Mouse (Mus musculus) neural tube, embryonic 14.5 days (tissue): ENCODE measurements around the gene Mthfr. TPM values are rescaled to one million over a fixed set of nuclear protein-coding genes. Genes with fewer than 3 reads are reported as not detected.
A peak's percentile ranks its signal among the peaks of the same experiment; 100 is the strongest.

Source experiments
- ATAC-seq: fragments of 200-750 bp; cut with Nextera tagmentation; 2 replicates; pipeline ENCODE4 v1.8.0; 2017; ENCODE audit warnings: low read depth, mild to moderate bottlenecking, moderate TSS enrichment, moderate library complexity
- H3K27ac ChIP-seq: fragments of 300-500 bp; sonication (generic); 2 replicates; pipeline ENCODE4 v1.5.1; 2014; ENCODE audit warnings: low read depth, mild to moderate bottlenecking, control low read depth, low read length, moderate library complexity, mixed read lengths
- H3K27me3 ChIP-seq: fragments of 300-500 bp; sonication (generic); 2 replicates; pipeline ENCODE4 v1.6.1; 2014; ENCODE audit warnings: low read length; ENCODE audit not compliant: control insufficient read depth, insufficient read depth
- H3K36me3 ChIP-seq: fragments of 300-500 bp; sonication (generic); 2 replicates; pipeline ENCODE4 v1.6.1; 2014; ENCODE audit warnings: low read length, mixed read lengths; ENCODE audit not compliant: control insufficient read depth, insufficient read depth
- H3K4me1 ChIP-seq: fragments of 300-500 bp; sonication (generic); 2 replicates; pipeline ENCODE4 v1.6.1; 2014; ENCODE audit warnings: low read length; ENCODE audit not compliant: control insufficient read depth, insufficient read depth
- H3K4me2 ChIP-seq: fragments of 300-500 bp; sonication (generic); 2 replicates; pipeline ENCODE4 v1.6.1; 2014; ENCODE audit warnings: mild to moderate bottlenecking, low read depth, low read length, control low read depth
- H3K4me3 ChIP-seq: fragments of 300-500 bp; sonication (generic); 2 replicates; pipeline ENCODE4 v1.5.1; 2014; ENCODE audit warnings: low read depth, low read length, control low read depth, mixed read lengths
- H3K9ac ChIP-seq: fragments of 300-500 bp; sonication (generic); replicated peaks from 2 replicates; pipeline ENCODE4 v1.6.1; 2014; ENCODE audit warnings: low read depth, mild to moderate bottlenecking, control low read depth, low read length, mixed read lengths
- H3K9me3 ChIP-seq: fragments of 300-500 bp; sonication (generic); 2 replicates; pipeline ENCODE4 v1.6.1; 2016; ENCODE audit warnings: low read length; ENCODE audit not compliant: control insufficient read depth
- WGBS: fragments of 180-500 bp; shearing (Covaris S2); extraction: QIAGEN DNeasy Blood & Tissue Kit; methylation state at CpG from one replicate; pipeline ENCODE4 v1.1.7; 2014; 5-methylcytosine and 5-hydroxymethylcytosine counted together
- polyA plus RNA-seq: library from polyadenylated mRNA; unstranded; fragments of >200 nt; fragmentation: Nextera tagmentation; extraction: Ambion mirVana; gene quantifications from 2 replicates; pipeline ENCODE4 v1.2.1, GENCODE M21; 2014

Mthfr gene
- polyA plus RNA-seq, 1 experiment from 2014 or later = 16.5 TPM

DNA sequence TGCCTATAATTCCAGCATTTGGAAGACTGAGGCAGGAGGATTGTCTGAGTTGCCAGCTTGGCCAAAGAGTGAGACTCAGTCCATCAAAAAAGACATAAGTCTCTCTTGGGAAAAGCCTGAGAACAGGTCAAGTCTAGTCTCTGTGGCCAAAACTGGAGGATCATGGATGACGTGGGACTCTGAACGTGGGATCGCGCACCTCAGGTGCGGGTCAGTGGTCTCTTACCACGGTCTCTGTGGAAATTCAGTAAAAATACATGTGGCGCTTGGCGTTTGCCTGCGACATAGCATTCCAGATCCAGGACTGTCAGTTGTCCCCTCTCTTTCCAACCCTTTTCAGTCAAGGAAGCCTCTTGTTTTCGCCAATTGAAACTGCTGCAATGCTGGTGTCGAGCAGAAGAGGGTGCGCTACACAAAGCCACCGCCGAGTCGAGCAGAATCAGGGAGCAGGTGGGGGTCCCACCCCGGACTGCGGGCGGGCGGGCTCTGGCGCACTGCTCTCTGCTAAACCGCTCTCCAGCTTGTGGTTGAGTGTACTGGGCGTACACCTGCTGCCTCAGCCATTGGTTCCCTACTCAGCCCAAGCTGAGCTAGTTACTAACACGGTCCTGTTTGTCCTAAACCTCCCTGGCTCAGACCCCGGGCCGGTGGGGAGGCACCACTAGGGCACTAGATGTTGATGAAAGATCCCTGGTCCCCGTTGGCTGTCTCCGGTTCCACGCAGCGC lies 63.1 kb downstream of the Mthfr start:
- WGBS = 15% methylated on average over 29 of the region's 29 CpGs
- peak; percentile 89 for ATAC-seq
- peak overlapping the region; percentile 69 for H3K27ac ChIP-seq
- H3K27me3 ChIP-seq = no peaks in the 10 kb centered on the region
- H3K4me1 ChIP-seq = peaks cover 4% of the 10 kb centered on the region; the same call in 1 of the 2 replicates
- no peak overlapping the region for H3K4me3 ChIP-seq
- peaks cover 13% of the 10 kb centered on the region; the same call in 1 of the 2 replicates for H3K36me3 ChIP-seq
- no peaks in the 10 kb centered on the region for H3K9me3 ChIP-seq
- peak overlapping the region; percentile 42 for H3K4me2 ChIP-seq
- peak overlapping the region; percentile 28; the same call in 1 of the 2 replicates for H3K9ac ChIP-seq

DNA sequence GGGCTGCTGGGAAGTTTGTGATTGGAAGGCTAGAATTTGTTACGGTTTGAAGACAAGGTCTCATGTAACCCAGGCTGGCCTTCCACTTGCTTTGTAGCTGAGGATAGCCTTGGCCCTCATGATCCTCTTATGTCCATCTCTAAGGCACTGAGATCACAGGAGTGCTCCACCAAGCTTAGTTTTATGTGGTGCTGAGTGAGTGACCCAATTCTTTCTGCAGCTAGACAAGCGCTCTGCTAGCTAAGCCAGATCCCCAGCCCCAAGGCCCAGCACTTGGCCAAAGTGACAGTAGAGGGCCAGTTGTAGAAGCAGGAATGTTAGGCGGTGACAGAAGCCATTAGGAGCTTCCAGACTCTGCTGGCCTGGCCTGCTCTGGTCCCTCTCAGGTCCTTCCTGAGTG lies 65.3 kb downstream of the Mthfr start:
- no peak for ATAC-seq
- 92% methylated on average over 3 of the region's 3 CpGs for WGBS
- Histone ChIP-seq H3K4me3 (no peak overlapping the region), H3K36me3 (peaks cover 17% of the 10 kb centered on the region), H3K27me3 (no peaks in the 10 kb centered on the region), H3K4me1 (peaks cover 6% of the 10 kb centered on the region; the same call in 1 of the 2 replicates), H3K27ac (no peak overlapping the region), H3K9ac (no peak overlapping the region), H3K4me2 (no peak overlapping the region), H3K9me3 (no peaks in the 10 kb centered on the region)

DNA sequence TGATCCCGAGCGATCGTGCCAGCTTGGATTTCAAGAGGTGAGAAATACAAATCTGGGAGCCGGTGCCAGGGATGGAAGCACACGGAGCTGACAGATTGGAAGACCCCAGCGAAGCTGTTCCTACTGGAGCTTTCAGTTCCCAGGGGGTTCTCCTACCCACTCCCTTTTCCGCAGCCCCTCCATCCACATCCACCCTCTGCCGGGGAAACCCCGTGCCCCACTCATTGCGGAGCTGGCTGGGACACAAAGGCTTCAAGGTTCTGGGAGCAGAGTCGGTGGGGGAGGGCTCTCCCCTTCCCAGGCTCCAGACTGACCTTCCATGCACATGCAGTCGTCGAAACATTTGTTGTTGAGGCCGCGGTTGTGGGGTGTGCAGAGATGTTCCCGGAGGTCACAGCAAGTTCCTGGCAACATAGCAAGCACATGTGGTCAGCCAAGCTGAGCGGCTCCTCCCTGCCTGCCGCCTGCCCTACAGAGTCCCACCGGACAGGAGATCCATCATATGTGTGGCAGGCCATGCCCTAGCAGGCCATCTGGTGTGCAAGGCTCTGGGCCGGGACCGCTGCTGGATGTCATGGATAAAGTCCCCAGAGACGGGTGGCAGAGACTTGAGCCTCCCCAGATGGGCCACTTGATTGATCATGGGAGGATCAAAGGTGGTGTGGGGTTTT lies 68.9 kb downstream of the Mthfr start:
- WGBS = 42% methylated on average over 22 of the region's 22 CpGs
- ATAC-seq = peak; percentile 60; the same call in 1 of the 2 replicates
- H3K9ac ChIP-seq = 0 out of 2 replicates have a peak overlapping the region, but pooled peaks have one; percentile 13
- no peaks in the 10 kb centered on the region for H3K9me3 ChIP-seq
- no peak overlapping the region for H3K4me2 ChIP-seq
- H3K27ac ChIP-seq = 0 out of 2 replicates have a peak overlapping the region, but pooled peaks have one; percentile 28
- peaks cover 2% of the 10 kb centered on the region; the same call in 1 of the 2 replicates for H3K4me1 ChIP-seq
- no peak overlapping the region for H3K4me3 ChIP-seq
- no peaks in the 10 kb centered on the region for H3K27me3 ChIP-seq
- peaks cover 12% of the 10 kb centered on the region; the same call in 1 of the 2 replicates for H3K36me3 ChIP-seq

DNA sequence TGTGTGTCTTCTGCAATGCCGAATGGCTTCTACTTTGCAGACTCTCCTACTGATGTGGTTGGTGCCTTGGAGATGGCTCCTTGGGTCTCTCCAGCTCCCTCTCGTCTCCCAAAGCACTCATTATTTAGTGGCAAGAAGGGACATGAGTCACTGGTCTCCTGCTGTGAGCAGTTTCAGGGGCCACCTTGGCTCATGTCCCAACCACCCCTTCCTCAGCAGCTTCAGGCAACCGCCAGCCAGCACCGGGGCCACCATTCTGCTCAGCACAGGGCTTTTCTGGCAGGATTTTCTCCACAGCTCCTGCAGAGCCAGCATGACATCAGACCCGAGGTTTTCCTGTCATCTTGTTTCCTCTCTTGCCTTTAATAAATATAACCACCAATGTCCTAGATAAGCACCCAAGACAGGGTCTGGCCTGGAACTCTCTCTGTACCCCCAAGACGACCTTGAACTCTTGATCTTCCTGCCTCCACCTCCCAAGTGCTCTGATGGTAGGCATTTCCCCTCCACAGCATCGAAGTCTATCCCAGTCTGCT lies 69.8 kb downstream of the Mthfr start:
- Histone ChIP-seq H3K4me1 (peaks cover 2% of the 10 kb centered on the region; the same call in 1 of the 2 replicates), H3K9ac (no peak overlapping the region), H3K9me3 (no peaks in the 10 kb centered on the region), H3K4me3 (no peak overlapping the region), H3K27me3 (no peaks in the 10 kb centered on the region), H3K36me3 (peaks cover 12% of the 10 kb centered on the region; the same call in 1 of the 2 replicates), H3K27ac (no peak overlapping the region), H3K4me2 (no peak overlapping the region)
- 54% methylated on average over 7 of the region's 7 CpGs for WGBS
- ATAC-seq = no peak

Other genes with a start within 250 kb of the Mthfr start
- 4.3 and 5.3 TPM in 2 replicates for gene Zfp984, start 229.3 kb upstream of the Mthfr start, polyA plus RNA-seq
- gene Zfp933, start 190.7 kb upstream of the Mthfr start, polyA plus RNA-seq = 6.6 and 9.6 TPM in 2 replicates
- gene Miip, start 170.3 kb upstream of the Mthfr start, polyA plus RNA-seq = 22.8 and 29.0 TPM in 2 replicates
- gene Fv1, start 170.1 kb upstream of the Mthfr start, polyA plus RNA-seq = 7.4 and 13.8 TPM in 2 replicates
- gene Mfn2, start 134.4 kb upstream of the Mthfr start, polyA plus RNA-seq = 72.1 and 94.4 TPM in 2 replicates
- 15.6 and 29.7 TPM in 2 replicates for gene Plod1, start 102.3 kb upstream of the Mthfr start, polyA plus RNA-seq
- 14.9 and 17.4 TPM in 2 replicates for gene 2510039O18Rik, start 98.2 kb upstream of the Mthfr start, polyA plus RNA-seq
- 0.36 and 0.55 TPM in 2 replicates for gene Nppb, start 53.3 kb upstream of the Mthfr start, polyA plus RNA-seq
- gene Nppa, start 38.4 kb upstream of the Mthfr start, polyA plus RNA-seq = 2.4 and 2.6 TPM in 2 replicates
- gene Clcn6, start 256 bp upstream of the Mthfr start, polyA plus RNA-seq = 25.8 and 30.6 TPM in 2 replicates
- 2.6 and 5.5 TPM in 2 replicates for gene Agtrap, start 49.0 kb downstream of the Mthfr start, polyA plus RNA-seq
- 114 and 127 TPM in 2 replicates for gene Mad2l2, start 91.3 kb downstream of the Mthfr start, polyA plus RNA-seq
- gene Draxin, start 91.6 kb downstream of the Mthfr start, polyA plus RNA-seq = 13.2 and 13.8 TPM in 2 replicates
- 18.0 and 19.7 TPM in 2 replicates for gene Fbxo6, start 113.1 kb downstream of the Mthfr start, polyA plus RNA-seq
- 99.4 and 116 TPM in 2 replicates for gene Fbxo44, start 121.4 kb downstream of the Mthfr start, polyA plus RNA-seq
- gene Fbxo2, start 121.5 kb downstream of the Mthfr start, polyA plus RNA-seq = 7.4 and 10.4 TPM in 2 replicates
- 19.5 and 19.9 TPM in 2 replicates for gene Disp3, start 248.9 kb downstream of the Mthfr start, polyA plus RNA-seq